Comparison of ENCODE assay signal across 29 mouse cellular contexts in genomic region chr13:79025645-79026044, GRCm38 (mm10).
DNase-seq lines count a peak whose midpoint lies in the region; ATAC-seq and TF ChIP-seq lines count a peak whose summit lies in the region.
"Had no signal": no experiment of that assay in that cellular context is flagged by ENCODE, and none has a peak within 500 bp of the region (broad histone marks: within the 10 kb centered on the region; RNA-seq: fewer than 3 reads in every experiment).

No protein-coding gene starts in this region.

- no peak overlapping the region for H3K27ac ChIP-seq in forebrain, embryonic 12.5 days
- no peak overlapping the region for H3K27ac ChIP-seq in forebrain, postnatal 0 days (ENCODE audit: low read depth, low read length)
- H3K27ac ChIP-seq in midbrain, embryonic 11.5 days (ENCODE audit: low read depth, low read length): no peak overlapping the region
- no peak overlapping the region for H3K27ac ChIP-seq in midbrain, embryonic 16.5 days (ENCODE audit: low read length)
- H3K27ac ChIP-seq: embryonic facial prominence, embryonic 10.5 days; embryonic facial prominence, embryonic 13.5 days; gastrocnemius, adult 2 months; hindbrain, embryonic 14.5 days; hindbrain, postnatal 0 days had no signal

- DNase-seq in embryo, embryonic 11 days: peak; percentile 29
- DNase-seq in embryo, embryonic 10 days (ENCODE audit: low spot score): no peak
- no peak for DNase-seq in forebrain, postnatal 0 days
- peak; percentile 88 for DNase-seq in midbrain, embryonic 11.5 days (ENCODE audit: low spot score, missing footprints)
- DNase-seq in brain, embryonic 14.5 days (ENCODE audit: low read depth): peak; percentile 75
- DNase-seq: adrenal gland, postnatal 10 days; adrenal gland, postnatal 36 days; B cell, adult 2 months; cerebellum, adult 11 months; cerebellum, adult 2 months; cerebellum, adult 9-11 months; cerebellum, postnatal 25 days; gastrocnemius, adult 2 months; gastrocnemius, postnatal 14 days; heart, adult 11 months; kidney, adult 18-20 months had no signal

- no peak overlapping the region for H3K4me2 ChIP-seq in forebrain, embryonic 12.5 days
- no peak overlapping the region for H3K4me2 ChIP-seq in forebrain, postnatal 0 days (ENCODE audit: low read depth)
- no peak overlapping the region for H3K4me2 ChIP-seq in midbrain, embryonic 11.5 days
- H3K4me2 ChIP-seq in midbrain, embryonic 16.5 days (ENCODE audit: low read length): no peak overlapping the region
- H3K4me2 ChIP-seq: embryonic facial prominence, embryonic 13.5 days; heart, embryonic 11.5 days; hindbrain, embryonic 14.5 days had no signal

- ATAC-seq in forebrain, embryonic 12.5 days (ENCODE audit: low FRiP score): peak; percentile 18; the same call in 1 of the 2 replicates
- ATAC-seq in forebrain, postnatal 0 days: no peak
- peak; percentile 37 for ATAC-seq in midbrain, embryonic 11.5 days (ENCODE audit: low FRiP score)
- no peak for ATAC-seq in midbrain, embryonic 16.5 days
- ATAC-seq: hindbrain, postnatal 0 days; inflammation-experienced regulatory T-cells, adult 6 months; intestine, embryonic 16.5 days; Patski had no signal

- no peaks in the 10 kb centered on the region for H3K36me3 ChIP-seq in forebrain, embryonic 12.5 days (replicated peaks)
- no peaks in the 10 kb centered on the region for H3K36me3 ChIP-seq in forebrain, postnatal 0 days (ENCODE audit: insufficient read depth)
- H3K36me3 ChIP-seq in midbrain, embryonic 11.5 days (ENCODE audit: control insufficient read depth, insufficient read depth, low read length): no peaks in the 10 kb centered on the region
- no peaks in the 10 kb centered on the region for H3K36me3 ChIP-seq in midbrain, embryonic 16.5 days (ENCODE audit: control insufficient read depth, insufficient read depth, low read length)
- H3K36me3 ChIP-seq: embryonic facial prominence, embryonic 10.5 days; embryonic facial prominence, embryonic 13.5 days; G1E had no signal

- no peaks in the 10 kb centered on the region for H3K4me1 ChIP-seq in forebrain, embryonic 12.5 days
- no peaks in the 10 kb centered on the region for H3K4me1 ChIP-seq in forebrain, postnatal 0 days (ENCODE audit: insufficient read depth)
- H3K4me1 ChIP-seq in midbrain, embryonic 11.5 days (ENCODE audit: control insufficient read depth, insufficient read depth, low read length): no peaks in the 10 kb centered on the region
- H3K4me1 ChIP-seq in midbrain, embryonic 16.5 days (ENCODE audit: control insufficient read depth, insufficient read depth, low read length): no peaks in the 10 kb centered on the region
- H3K4me1 ChIP-seq: embryonic facial prominence, embryonic 13.5 days had no signal

- no peaks in the 10 kb centered on the region for H3K9me3 ChIP-seq in forebrain, embryonic 12.5 days
- H3K9me3 ChIP-seq in forebrain, postnatal 0 days (ENCODE audit: low read length): no peaks in the 10 kb centered on the region
- H3K9me3 ChIP-seq in midbrain, embryonic 11.5 days (ENCODE audit: control insufficient read depth, low read length): no peaks in the 10 kb centered on the region
- H3K9me3 ChIP-seq in midbrain, embryonic 16.5 days (replicated peaks; ENCODE audit: control insufficient read depth, low read length, poor library complexity, severe bottlenecking): no peaks in the 10 kb centered on the region
- H3K9me3 ChIP-seq: embryonic facial prominence, embryonic 10.5 days; embryonic facial prominence, embryonic 13.5 days; G1E had no signal

- H3K27me3 ChIP-seq in forebrain, embryonic 12.5 days: no peaks in the 10 kb centered on the region
- no peaks in the 10 kb centered on the region for H3K27me3 ChIP-seq in forebrain, postnatal 0 days (ENCODE audit: insufficient read depth, low read length)
- no peaks in the 10 kb centered on the region for H3K27me3 ChIP-seq in midbrain, embryonic 11.5 days (ENCODE audit: control insufficient read depth, insufficient read depth, low read length)
- H3K27me3 ChIP-seq in midbrain, embryonic 16.5 days (ENCODE audit: control insufficient read depth, insufficient read depth, low read depth, low read length): no peaks in the 10 kb centered on the region
- H3K27me3 ChIP-seq: CH12.LX; embryonic facial prominence, embryonic 13.5 days had no signal

- TF ChIP-seq CTCF in forebrain, postnatal 0 days (IDR thresholded peaks at IDR 0.05; ENCODE audit: low read depth): no peak
- TF ChIP-seq CTCF in brain, embryonic 14.5 days (IDR thresholded peaks at IDR 0.05; ENCODE audit: borderline replicate concordance, extremely low read depth, insufficient read depth, insufficient read length): no peak

- no peak overlapping the region for H3K4me3 ChIP-seq in forebrain, embryonic 12.5 days (replicated peaks)
- H3K4me3 ChIP-seq in forebrain, postnatal 0 days (ENCODE audit: low read depth, low read length): no peak overlapping the region
- no peak overlapping the region for H3K4me3 ChIP-seq in midbrain, embryonic 11.5 days (ENCODE audit: low read depth, low read length)
- no peak overlapping the region for H3K4me3 ChIP-seq in midbrain, embryonic 16.5 days (ENCODE audit: low read depth, low read length)
- H3K4me3 ChIP-seq: embryonic facial prominence, embryonic 10.5 days; embryonic facial prominence, embryonic 13.5 days; erythroblast, embryonic 14.5 days; gastrocnemius, adult 2 months had no signal

- no peak for TF ChIP-seq POLR2A in brain, embryonic 14.5 days (IDR thresholded peaks at IDR 0.05; ENCODE audit: borderline replicate concordance, extremely low read depth, insufficient read depth, insufficient read length, poor library complexity, severe bottlenecking)

- H3K9ac ChIP-seq in forebrain, embryonic 12.5 days: no peak overlapping the region
- H3K9ac ChIP-seq in forebrain, postnatal 0 days: no peak overlapping the region
- H3K9ac ChIP-seq in midbrain, embryonic 11.5 days (ENCODE audit: low read length): no peak overlapping the region
- H3K9ac ChIP-seq in midbrain, embryonic 16.5 days (ENCODE audit: low read depth, low read length): no peak overlapping the region
- H3K9ac ChIP-seq: embryonic facial prominence, embryonic 13.5 days; hindbrain, embryonic 14.5 days had no signal

- 3% methylated on average over 1 of the region's 1 CpGs for WGBS in forebrain, embryonic 12.5 days
- 9% methylated on average over 1 of the region's 1 CpGs for WGBS in forebrain, postnatal 0 days
- WGBS in midbrain, embryonic 11.5 days: 26% methylated on average over 1 of the region's 1 CpGs
- WGBS in midbrain, embryonic 16.5 days: 17% methylated on average over 1 of the region's 1 CpGs

Comparison
In these comparisons a context has a peak if more than half of its experiments do, and no peak if none do; other contexts are left out.
1. DNase-seq: peak in embryo, embryonic 11 days (single experiment), midbrain, embryonic 11.5 days (single experiment) and brain, embryonic 14.5 days (single experiment); none in embryo, embryonic 10 days (single experiment) and forebrain, postnatal 0 days (single experiment).
2. ATAC-seq: peak in forebrain, embryonic 12.5 days (single experiment) and midbrain, embryonic 11.5 days (single experiment); none in forebrain, postnatal 0 days (single experiment) and midbrain, embryonic 16.5 days (single experiment).